ENCODE assay signal across 8 mouse cellular contexts in genomic region chr7:79271861-79272788, GRCm38 (mm10). TPM values are rescaled to one million over a fixed set of nuclear protein-coding genes. Genes with fewer than 3 reads are reported as not detected.
DNase-seq lines count a peak whose midpoint lies in the region; ATAC-seq and TF ChIP-seq lines count a peak whose summit lies in the region.

No protein-coding gene starts in this region.

- H3K27ac ChIP-seq in embryonic facial prominence, embryonic 13.5 days: peak overlapping the region; percentile 11; the same call in 1 of the 2 replicates
- H3K27ac ChIP-seq in intestine, postnatal 0 days (ENCODE audit: low read depth, low read length): peak overlapping the region; percentile 93
- H3K27ac ChIP-seq in midbrain, embryonic 16.5 days (ENCODE audit: low read length): peak overlapping the region; percentile 74

- H3K9ac ChIP-seq in embryonic facial prominence, embryonic 13.5 days: peak overlapping the region; percentile 37; the same call in 1 of the 2 replicates
- no peak overlapping the region for H3K9ac ChIP-seq in intestine, postnatal 0 days (ENCODE audit: low read depth, low read length)
- H3K9ac ChIP-seq in midbrain, embryonic 16.5 days (ENCODE audit: low read depth, low read length): peak overlapping the region; percentile 28; the same call in 1 of the 2 replicates

- H3K4me2 ChIP-seq in embryonic facial prominence, embryonic 13.5 days: peak overlapping the region; percentile 71
- H3K4me2 ChIP-seq in intestine, postnatal 0 days (replicated peaks; ENCODE audit: low read depth): peak overlapping the region; percentile 57
- H3K4me2 ChIP-seq in midbrain, embryonic 16.5 days (ENCODE audit: low read length): peak overlapping the region; percentile 75

- no peaks in the 10 kb centered on the region for H3K9me3 ChIP-seq in embryonic facial prominence, embryonic 13.5 days
- H3K9me3 ChIP-seq in intestine, postnatal 0 days (ENCODE audit: control insufficient read depth): no peaks in the 10 kb centered on the region
- no peaks in the 10 kb centered on the region for H3K9me3 ChIP-seq in midbrain, embryonic 16.5 days (replicated peaks; ENCODE audit: control insufficient read depth, low read length, poor library complexity, severe bottlenecking)

- no peak for TF ChIP-seq POLR2A in lung, adult 2 months (IDR thresholded peaks at IDR 0.05; ENCODE audit: borderline replicate concordance, extremely low read depth, low read depth, low read length)

- no peak for DNase-seq in lung, adult 2 months
- DNase-seq in lung, adult 18-20 months: no peak
- DNase-seq in adrenal gland, adult 2 months: no peak
- DNase-seq in gastrocnemius, postnatal 4 days (ENCODE audit: low spot score in 2 of 2): no peak
- no peak for DNase-seq in embryo, embryonic 10 days (ENCODE audit: low spot score)

- TF ChIP-seq CTCF in lung, adult 2 months (IDR thresholded peaks at IDR 0.05; ENCODE audit: insufficient read depth, low read length): no peak
- no peak for TF ChIP-seq CTCF in intestine, postnatal 0 days (IDR thresholded peaks at IDR 0.05; ENCODE audit: low read depth)

- WGBS in lung, adult 2 months: 80% methylated on average over 16 of the region's 16 CpGs
- 83% methylated on average over 16 of the region's 16 CpGs for WGBS in embryonic facial prominence, embryonic 13.5 days
- 51% methylated on average over 16 of the region's 16 CpGs for WGBS in intestine, postnatal 0 days
- WGBS in midbrain, embryonic 16.5 days: 86% methylated on average over 16 of the region's 16 CpGs

- H3K27me3 ChIP-seq in embryonic facial prominence, embryonic 13.5 days: no peaks in the 10 kb centered on the region
- H3K27me3 ChIP-seq in intestine, postnatal 0 days (replicated peaks; ENCODE audit: control insufficient read depth, insufficient read depth, low read length): no peaks in the 10 kb centered on the region
- no peaks in the 10 kb centered on the region for H3K27me3 ChIP-seq in midbrain, embryonic 16.5 days (ENCODE audit: control insufficient read depth, insufficient read depth, low read depth, low read length)

- no peaks in the 10 kb centered on the region for H3K36me3 ChIP-seq in embryonic facial prominence, embryonic 13.5 days
- H3K36me3 ChIP-seq in intestine, postnatal 0 days (ENCODE audit: control insufficient read depth, insufficient read depth): no peaks in the 10 kb centered on the region
- no peaks in the 10 kb centered on the region for H3K36me3 ChIP-seq in midbrain, embryonic 16.5 days (ENCODE audit: control insufficient read depth, insufficient read depth, low read length)

- H3K4me1 ChIP-seq in lung, adult 2 months (ENCODE audit: control insufficient read depth, insufficient read depth, low read length): peaks cover 23% of the 10 kb centered on the region
- H3K4me1 ChIP-seq in embryonic facial prominence, embryonic 13.5 days: peaks cover 35% of the 10 kb centered on the region
- H3K4me1 ChIP-seq in intestine, postnatal 0 days (replicated peaks; ENCODE audit: control insufficient read depth, insufficient read depth, low read length): peaks cover 16% of the 10 kb centered on the region
- H3K4me1 ChIP-seq in midbrain, embryonic 16.5 days (ENCODE audit: control insufficient read depth, insufficient read depth, low read length): peaks cover 27% of the 10 kb centered on the region

- peak overlapping the region; percentile 38 for H3K4me3 ChIP-seq in lung, adult 2 months (replicated peaks; ENCODE audit: extremely low read depth, low read depth, low read length)
- peak overlapping the region; percentile 84 for H3K4me3 ChIP-seq in embryonic facial prominence, embryonic 13.5 days
- H3K4me3 ChIP-seq in intestine, postnatal 0 days (ENCODE audit: low read depth, low read length): 0 out of 2 replicates have a peak overlapping the region, but pooled peaks have one; percentile 14
- H3K4me3 ChIP-seq in midbrain, embryonic 16.5 days (ENCODE audit: low read depth, low read length): peak overlapping the region; percentile 37

- ATAC-seq in embryonic facial prominence, embryonic 13.5 days (ENCODE audit: insufficient number of reproducible peaks, insufficient read depth, low FRiP score, low TSS enrichment, low read depth): no peak; the same call in 1 of the 2 replicates
- ATAC-seq in intestine, postnatal 0 days: peak; percentile 78
- no peak for ATAC-seq in midbrain, embryonic 16.5 days

RNA-seq across cellular contexts. Expression of gene Abhd2, which starts 0.9 kb away (rescaled TPM):
- 53.1 and 64.0 TPM in 2 replicates for polyA plus RNA-seq in lung, adult 2 months (2012; rRNA removed)
- 13.9 and 15.2 TPM in 2 replicates for polyA plus RNA-seq in embryonic facial prominence, embryonic 13.5 days (2015; fragmentation: Nextera tagmentation; extraction: Ambion mirVana)
- polyA plus RNA-seq in intestine, postnatal 0 days (2015; fragmentation: Nextera tagmentation; extraction: Ambion mirVana): 34.8 and 36.2 TPM in 2 replicates
- 18.7 and 19.3 TPM in 2 replicates for polyA plus RNA-seq in midbrain, embryonic 16.5 days (2015; fragmentation: Nextera tagmentation; extraction: Ambion mirVana)
- 1,000 to 10,000 TPM; 1,164 to 1,465 TPM for total RNA-seq in adrenal gland, adult 2 months (2021)
- polyA plus RNA-seq in adrenal gland, adult 2 months (2012; rRNA removed): 187 and 262 TPM in 2 replicates
- 10 to 100 TPM; 22.3 to 23.5 TPM for total RNA-seq in gastrocnemius, postnatal 4 days (2021)

Comparison
In these comparisons a context has a peak if more than half of its experiments do, and no peak if none do; other contexts are left out.
1. H3K4me3 ChIP-seq: peak in every context shown above with its lines; median percentile 84 in embryonic facial prominence, embryonic 13.5 days; 38 in lung, adult 2 months; 37 in midbrain, embryonic 16.5 days; 14 in intestine, postnatal 0 days.
2. H3K27ac ChIP-seq: peak in every context shown above with its lines; median percentile 93 in intestine, postnatal 0 days; 74 in midbrain, embryonic 16.5 days; 11 in embryonic facial prominence, embryonic 13.5 days.